Mouse (Mus musculus) mature B cell (primary cell): ENCODE results near the gene Lgals1.

ENCODE experiments used
- in situ Hi-C: fragments of 300-500 bp; cut with MboI; formaldehyde crosslinking; loops from 2 replicates; pipeline ENCODE4 v1.14.3; 2019

Lgals1 gene

DNA sequence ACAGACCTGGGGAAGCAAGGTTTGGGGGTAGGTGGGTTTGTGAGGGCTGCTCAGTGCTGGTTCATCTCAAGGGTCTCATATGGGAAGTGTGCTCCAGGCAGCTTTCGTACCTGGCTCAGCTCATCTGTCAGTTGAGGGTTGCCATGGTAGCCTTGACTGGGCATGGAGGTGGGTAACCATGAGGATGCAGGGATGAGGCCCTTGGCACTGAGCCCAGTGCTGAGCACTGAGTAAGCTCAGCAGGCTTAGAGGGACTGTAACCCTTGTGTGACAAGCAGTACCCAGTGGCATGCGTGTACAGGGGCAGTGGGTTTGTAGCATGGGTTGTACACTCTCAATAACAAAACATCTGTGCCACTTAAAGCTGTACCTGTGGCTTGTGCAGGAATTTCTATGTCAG, 11.4 kb downstream of the Lgals1 start:
- in situ Hi-C loops: no loop called here

DNA sequence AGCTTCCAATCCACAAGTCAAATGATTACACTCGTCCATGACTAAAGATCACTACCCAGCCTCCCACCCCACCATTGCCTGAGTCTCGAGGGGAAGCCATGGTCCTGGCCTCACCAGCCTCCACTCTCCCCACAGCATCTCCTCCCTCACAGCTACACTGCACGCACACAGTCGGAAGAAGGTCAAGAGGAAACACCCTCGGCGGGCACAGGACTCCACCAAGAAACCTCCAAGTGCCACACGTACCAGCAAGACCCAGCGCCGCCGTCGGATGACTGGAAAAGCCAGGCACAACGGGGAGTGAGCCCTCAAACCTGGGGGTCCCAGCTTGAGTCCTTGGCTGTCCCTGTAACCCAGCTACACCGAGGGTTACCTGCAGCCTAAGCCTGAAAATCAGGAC, 13.8 kb downstream of the Lgals1 start:
- in situ Hi-C loops: no loop called here

GRCm38 (mm10) chr15:78942663-78943062, 16.1 kb downstream of the Lgals1 start:
- in situ Hi-C loops: no loop called here

DNA sequence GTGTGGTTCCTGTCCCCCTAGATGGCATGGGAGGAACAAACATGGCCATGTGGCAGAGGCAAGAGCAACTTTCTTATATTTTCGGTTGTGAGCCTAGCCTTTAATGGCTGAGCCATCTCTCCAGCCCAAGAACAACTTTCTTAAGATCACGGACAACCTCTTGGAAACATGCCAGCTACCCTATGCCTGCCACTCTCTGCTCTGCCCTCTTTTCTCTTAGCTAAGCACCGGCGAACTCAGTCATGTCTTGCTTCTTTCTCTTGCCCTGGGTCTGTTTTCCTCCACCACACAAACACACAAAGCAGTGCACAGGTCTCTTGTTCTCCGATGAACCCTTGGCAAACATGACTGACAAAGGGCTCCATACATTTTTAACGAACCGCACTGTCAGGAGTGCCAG, 19.7 kb downstream of the Lgals1 start:
- in situ Hi-C loops: no loop called here

DNA sequence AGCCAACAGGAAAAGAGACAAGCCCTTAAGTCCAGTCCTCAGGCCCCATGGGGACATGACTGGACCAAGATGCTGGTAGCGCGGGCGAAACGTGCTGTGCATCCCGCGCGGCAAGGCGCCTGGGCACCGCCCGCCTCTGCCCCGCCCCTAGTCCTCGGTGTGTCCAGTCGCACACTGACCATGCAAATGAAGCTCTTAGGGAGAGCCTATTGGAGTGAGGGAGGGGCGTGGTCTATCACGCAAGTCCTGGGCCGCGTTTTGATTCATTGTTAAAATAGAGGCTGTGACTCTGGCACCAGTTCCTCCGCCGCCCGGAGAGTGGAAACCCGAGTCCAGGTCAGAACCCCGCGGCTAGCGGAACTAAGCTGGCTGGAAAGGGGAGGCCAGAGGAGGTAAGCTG, 21.1 kb downstream of the Lgals1 start, which contains the start of gene Triobp:
Gene Triobp (plus strand): TSS at position 68 of the 400 bp plus-strand sequence.
- in situ Hi-C loops: no loop called here

GRCm38 (mm10) chr15:78948152-78948725, 21.7 kb downstream of the Lgals1 start:
- in situ Hi-C loops: no loop called here

- in situ Hi-C loops: no loop called here
Measured at GRCm38 (mm10) chr15:78948883-78949282, 22.4 kb downstream of the Lgals1 start.

DNA sequence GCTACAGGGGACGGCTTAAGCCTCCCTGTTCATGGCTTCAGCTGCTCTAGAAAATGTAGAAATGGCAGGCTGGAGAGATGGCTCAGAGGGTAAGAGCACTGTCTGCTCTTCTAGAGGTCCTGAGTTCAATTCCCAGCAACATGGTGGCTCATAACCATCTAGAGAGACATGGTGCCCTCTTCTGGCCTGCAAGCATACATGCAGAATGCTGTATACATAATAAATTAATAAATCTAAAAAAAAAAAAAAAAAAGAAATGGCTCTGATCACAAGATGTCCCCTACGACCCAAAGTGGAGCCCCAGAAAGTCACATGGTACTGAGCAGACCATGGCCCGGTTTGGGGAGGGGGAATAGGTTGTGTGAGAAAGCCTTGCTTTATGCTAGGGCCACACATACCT, 29.1 kb downstream of the Lgals1 start:
- in situ Hi-C loops: no loop called here

GRCm38 (mm10) chr15:78956351-78956750, 29.8 kb downstream of the Lgals1 start:
- in situ Hi-C loops: no loop called here

DNA sequence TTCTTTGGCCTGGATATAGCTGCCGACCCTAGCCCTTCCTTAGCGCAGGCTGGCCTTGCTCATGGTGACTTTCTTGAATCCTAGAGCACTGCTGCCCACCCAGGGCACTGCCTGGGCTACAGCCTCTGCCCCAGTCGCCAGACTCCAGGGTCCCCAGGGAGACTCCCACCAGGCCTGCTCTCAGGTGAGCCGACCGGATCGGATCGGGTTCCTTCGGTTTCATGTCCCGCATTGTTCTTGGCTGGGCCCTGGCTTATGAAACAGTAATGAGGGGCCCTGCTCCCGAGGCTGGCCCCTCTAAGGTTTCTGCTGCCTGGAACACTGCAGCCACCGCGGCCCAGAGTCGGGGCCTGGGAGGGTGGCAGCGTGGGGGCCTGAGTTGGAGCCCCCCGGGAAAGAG, 30.5 kb downstream of the Lgals1 start:
- in situ Hi-C loops: no loop called here

DNA sequence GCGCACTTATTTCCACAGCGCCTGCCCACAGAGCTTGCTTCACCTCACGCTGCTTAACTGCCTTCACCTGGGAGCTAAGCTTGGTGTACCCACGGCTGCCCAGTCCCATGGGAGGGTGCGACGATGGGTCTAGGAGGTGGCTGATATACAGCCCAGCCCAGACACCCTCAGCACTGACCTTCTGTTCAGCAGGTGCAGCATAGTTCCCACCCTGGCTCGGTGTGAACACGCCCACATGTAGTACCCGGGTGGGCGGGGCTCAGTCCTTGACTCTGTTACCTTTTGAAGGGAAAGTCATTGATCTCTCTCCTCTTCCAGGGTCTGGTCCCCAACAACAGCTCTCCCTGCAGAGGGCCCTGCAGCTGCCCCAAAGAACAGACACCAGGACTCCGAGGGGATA, 33.0 kb downstream of the Lgals1 start:
- in situ Hi-C loops: no loop called here

- in situ Hi-C loops: no loop called here
Measured at GRCm38 (mm10) chr15:78960088-78960487, 33.6 kb downstream of the Lgals1 start.

DNA sequence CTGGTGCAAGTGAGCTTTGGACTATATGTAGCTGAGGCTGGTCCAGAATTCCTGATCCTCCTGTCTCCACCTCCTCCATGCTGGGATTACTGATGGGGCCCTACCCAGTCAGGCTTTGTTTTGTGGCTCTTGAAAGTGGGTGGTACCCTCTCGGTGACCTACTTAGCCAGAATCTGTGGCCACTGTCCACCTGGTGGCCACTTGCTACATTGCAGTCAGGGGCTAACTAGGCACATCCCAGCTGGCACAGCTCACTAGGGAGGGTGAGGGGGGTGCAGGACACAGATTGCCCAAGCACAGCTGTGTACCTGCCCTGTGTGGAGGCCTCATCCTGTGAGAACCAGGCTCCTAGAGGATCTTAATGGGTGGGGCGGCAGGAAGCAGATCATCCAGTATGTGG, 36.4 kb downstream of the Lgals1 start:
- in situ Hi-C loops: no loop called here

DNA sequence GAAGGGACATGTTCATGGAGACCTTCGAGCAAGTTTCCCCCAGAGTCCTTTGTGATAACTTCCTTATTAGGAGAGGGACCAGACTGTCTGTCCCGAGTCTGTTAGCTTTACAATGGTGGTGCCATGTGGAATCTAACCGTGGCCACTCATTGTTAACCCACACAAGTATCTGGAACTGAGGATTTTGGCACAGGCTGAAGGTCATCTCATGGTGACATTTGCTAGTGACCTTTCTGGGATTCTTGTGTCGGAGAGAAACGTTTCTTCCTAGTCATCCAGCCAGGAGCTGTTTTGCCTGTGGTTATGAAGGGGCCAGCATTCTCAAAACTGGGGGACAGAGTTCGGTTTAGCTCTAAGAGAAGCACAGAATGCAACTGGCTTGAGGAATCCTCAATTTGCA, 45.1 kb downstream of the Lgals1 start:
- in situ Hi-C loops: no loop called here

GRCm38 (mm10) chr15:78973950-78974349, 47.4 kb downstream of the Lgals1 start:
- in situ Hi-C loops: no loop called here

DNA sequence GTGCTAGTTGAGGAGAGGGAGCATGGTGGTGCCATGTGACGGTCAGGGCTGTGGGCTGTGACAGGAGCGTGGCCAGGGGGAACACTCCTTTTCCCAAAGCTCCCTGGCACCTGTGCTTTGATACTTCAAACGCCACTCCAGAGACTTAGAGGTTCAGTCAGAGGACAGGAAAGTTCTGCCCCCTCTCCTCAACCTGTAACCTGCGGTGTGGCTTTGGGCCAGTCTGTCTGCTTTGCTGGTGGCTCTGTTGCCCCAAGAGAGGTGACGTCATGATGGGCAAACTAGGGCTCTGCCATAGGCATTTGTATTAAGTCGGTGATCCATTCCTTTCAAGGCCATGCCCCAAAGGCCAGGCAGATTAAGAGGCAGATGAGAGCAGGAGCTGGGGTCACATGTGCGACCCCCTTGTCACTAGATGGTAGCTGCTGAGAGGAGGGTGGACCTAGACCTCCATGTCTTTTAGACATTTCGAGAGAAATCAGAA, 51.2 kb downstream of the Lgals1 start:
- in situ Hi-C loops: no loop called here

DNA sequence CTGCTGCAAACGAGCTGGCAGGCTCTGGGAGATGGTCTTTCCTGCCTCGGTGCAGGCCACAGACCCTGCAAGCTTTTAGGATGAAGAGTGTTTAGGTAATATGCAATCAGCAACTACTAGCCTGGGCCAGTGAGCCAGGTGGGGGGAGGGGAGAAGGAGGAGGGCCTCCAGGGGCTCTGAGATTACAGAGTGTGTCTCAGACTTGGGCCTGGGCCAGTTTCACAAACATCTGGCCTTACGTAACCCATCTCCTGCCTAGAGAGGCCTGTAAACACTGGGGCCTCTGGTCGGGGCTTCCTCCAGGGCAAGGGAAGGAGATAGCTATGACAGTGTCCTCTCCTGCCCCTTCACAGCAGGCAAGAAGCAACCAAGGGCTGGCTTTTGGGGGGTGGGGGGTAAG, 52.4 kb downstream of the Lgals1 start:
- in situ Hi-C loops: no loop called here
